17 mouse cellular contexts compared by ENCODE assay signal in the genomic region with DNA sequence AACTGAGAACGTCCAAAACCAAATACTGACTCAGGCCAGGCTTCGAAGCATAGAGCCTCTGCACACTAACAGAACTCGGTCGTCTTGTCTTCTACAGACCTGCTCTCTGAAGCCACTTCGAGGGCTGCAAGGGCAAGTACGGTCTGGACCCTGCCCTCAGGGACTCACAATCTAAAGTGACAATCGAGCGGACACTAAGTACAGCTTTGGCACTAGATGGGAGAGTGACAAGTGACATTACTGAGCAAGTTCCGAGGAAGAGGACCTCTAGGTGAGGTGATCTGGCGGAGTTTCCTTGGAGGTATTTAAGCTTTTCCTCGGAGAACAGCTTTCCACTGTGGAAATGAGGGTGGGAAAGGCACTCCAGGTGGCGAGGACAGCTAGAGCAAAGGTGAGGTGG. TPM values are rescaled to one million over a fixed set of nuclear protein-coding genes. Genes with fewer than 3 reads are reported as not detected.
DNase-seq lines count a peak whose midpoint lies in the region; ATAC-seq lines count a peak whose summit lies in the region.
"Had no signal": no experiment of that assay in that cellular context is flagged by ENCODE, and none has a peak within 500 bp of the region (broad histone marks: within the 10 kb centered on the region; RNA-seq: fewer than 3 reads in every experiment).

No protein-coding gene starts in this region.

- no peak for DNase-seq in embryonic facial prominence, embryonic 14.5 days (ENCODE audit: low spot score)
- no peak for DNase-seq in lung, postnatal 10 days
- no peak for DNase-seq in heart, embryonic 10.5 days (ENCODE audit: low spot score)
- DNase-seq: adrenal gland, adult 8-10 months; cerebellum, postnatal 36 days; kidney, adult 2 months had no signal

- H3K4me1 ChIP-seq in megakaryocyte, embryonic 14.5 days: peaks cover 82% of the 10 kb centered on the region
- H3K4me1 ChIP-seq in embryonic facial prominence, embryonic 14.5 days (ENCODE audit: control insufficient read depth, insufficient read depth, low read length): 0 out of 2 replicates have a peak, but pooled peaks cover 3% of the 10 kb centered on the region
- H3K4me1 ChIP-seq in intestine, embryonic 15.5 days (replicated peaks): peaks cover 13% of the 10 kb centered on the region; the same call in 1 of the 2 replicates
- peaks cover 24% of the 10 kb centered on the region for H3K4me1 ChIP-seq in stomach, embryonic 15.5 days
- peaks cover 55% of the 10 kb centered on the region for H3K4me1 ChIP-seq in heart, embryonic 10.5 days

- 11% methylated on average over 12 of the region's 12 CpGs for WGBS in embryonic facial prominence, embryonic 14.5 days
- WGBS in intestine, embryonic 15.5 days: 5% methylated on average over 12 of the region's 12 CpGs
- 15% methylated on average over 12 of the region's 12 CpGs for WGBS in stomach, embryonic 15.5 days
- 6% methylated on average over 12 of the region's 12 CpGs for WGBS in heart, embryonic 10.5 days

- H3K9ac ChIP-seq in embryonic facial prominence, embryonic 14.5 days (ENCODE audit: low read depth, low read length): no peak overlapping the region
- H3K9ac ChIP-seq in intestine, embryonic 15.5 days: peak overlapping the region; percentile 41
- H3K9ac ChIP-seq in stomach, embryonic 15.5 days: no peak overlapping the region

- peaks cover 97% of the 10 kb centered on the region for H3K27me3 ChIP-seq in megakaryocyte, embryonic 14.5 days (replicated peaks)
- H3K27me3 ChIP-seq in embryonic facial prominence, embryonic 14.5 days (replicated peaks; ENCODE audit: control insufficient read depth, insufficient read depth, low read length): peaks cover 88% of the 10 kb centered on the region
- peaks cover 36% of the 10 kb centered on the region for H3K27me3 ChIP-seq in intestine, embryonic 15.5 days (replicated peaks)
- peaks cover 79% of the 10 kb centered on the region for H3K27me3 ChIP-seq in stomach, embryonic 15.5 days (replicated peaks)
- peaks cover 98% of the 10 kb centered on the region for H3K27me3 ChIP-seq in heart, embryonic 10.5 days (ENCODE audit: insufficient read depth, poor library complexity, severe bottlenecking)

- H3K27ac ChIP-seq in embryonic facial prominence, embryonic 14.5 days (replicated peaks; ENCODE audit: low read depth, low read length): no peak overlapping the region
- peak overlapping the region; percentile 81 for H3K27ac ChIP-seq in intestine, embryonic 15.5 days
- no peak overlapping the region; the same call in 1 of the 2 replicates for H3K27ac ChIP-seq in stomach, embryonic 15.5 days
- no peak overlapping the region for H3K27ac ChIP-seq in heart, embryonic 10.5 days

- peak overlapping the region; percentile 88 for H3K4me3 ChIP-seq in megakaryocyte, embryonic 14.5 days (replicated peaks)
- H3K4me3 ChIP-seq in embryonic facial prominence, embryonic 14.5 days (ENCODE audit: low read depth, low read length): peak overlapping the region; percentile 9; the same call in 1 of the 2 replicates
- H3K4me3 ChIP-seq in intestine, embryonic 15.5 days (replicated peaks): peak overlapping the region; percentile 52
- H3K4me3 ChIP-seq in stomach, embryonic 15.5 days (replicated peaks): peak overlapping the region; percentile 41
- no peak overlapping the region for H3K4me3 ChIP-seq in heart, embryonic 10.5 days
- H3K4me3 ChIP-seq: myocyte had no signal

- no peaks in the 10 kb centered on the region for H3K36me3 ChIP-seq in megakaryocyte, embryonic 14.5 days (replicated peaks; ENCODE audit: low read length)
- no peaks in the 10 kb centered on the region for H3K36me3 ChIP-seq in embryonic facial prominence, embryonic 14.5 days (ENCODE audit: control insufficient read depth, insufficient read depth, low read length)
- no peaks in the 10 kb centered on the region for H3K36me3 ChIP-seq in intestine, embryonic 15.5 days
- H3K36me3 ChIP-seq in stomach, embryonic 15.5 days: no peaks in the 10 kb centered on the region
- no peaks in the 10 kb centered on the region for H3K36me3 ChIP-seq in heart, embryonic 10.5 days

- no peaks in the 10 kb centered on the region for H3K9me3 ChIP-seq in megakaryocyte, embryonic 14.5 days
- no peaks in the 10 kb centered on the region for H3K9me3 ChIP-seq in embryonic facial prominence, embryonic 14.5 days (ENCODE audit: control insufficient read depth, low read length)
- H3K9me3 ChIP-seq in intestine, embryonic 15.5 days: no peaks in the 10 kb centered on the region
- H3K9me3 ChIP-seq in stomach, embryonic 15.5 days: no peaks in the 10 kb centered on the region
- no peaks in the 10 kb centered on the region for H3K9me3 ChIP-seq in heart, embryonic 10.5 days

- ATAC-seq in megakaryocyte, adult 5-6 weeks (ENCODE audit: poor library complexity, severe bottlenecking): no peak
- no peak for ATAC-seq in embryonic facial prominence, embryonic 14.5 days (ENCODE audit: low read depth)
- ATAC-seq in intestine, embryonic 15.5 days: no peak
- no peak for ATAC-seq in stomach, embryonic 15.5 days (ENCODE audit: insufficient read depth, low FRiP score, low read depth)

- H3K4me2 ChIP-seq in embryonic facial prominence, embryonic 14.5 days (ENCODE audit: low read depth, low read length): no peak overlapping the region
- peak overlapping the region; percentile 85 for H3K4me2 ChIP-seq in intestine, embryonic 15.5 days (replicated peaks)
- peak overlapping the region; percentile 33 for H3K4me2 ChIP-seq in stomach, embryonic 15.5 days

RNA-seq across cellular contexts. Expression of gene Nkx2-3, which starts 0.6 kb away (rescaled TPM):
- polyA plus RNA-seq in megakaryocyte, embryonic 14.5 days (2012; ENCODE audit: insufficient read depth, low replicate concordance): 0.18 TPM in 1 of 2 replicates, not detected in the other
- total RNA-seq in megakaryocyte, adult 5-6 weeks (2015): not detected in 2 replicates
- not detected in 2 replicates for total RNA-seq in megakaryocyte, adult 5-6 weeks (2017)
- 2.0 and 2.4 TPM in 2 replicates for polyA plus RNA-seq in embryonic facial prominence, embryonic 14.5 days (2014; fragmentation: Nextera tagmentation; extraction: Ambion mirVana)
- 80.9 and 88.1 TPM in 2 replicates for polyA plus RNA-seq in intestine, embryonic 15.5 days (2015; fragmentation: Nextera tagmentation; extraction: Ambion mirVana)
- 26.3 and 31.4 TPM in 2 replicates for polyA plus RNA-seq in stomach, embryonic 15.5 days (2015; fragmentation: Nextera tagmentation; extraction: Ambion mirVana)
- 0.55 and 2.4 TPM in 2 replicates for polyA plus RNA-seq in heart, embryonic 10.5 days (2016; fragmentation: Nextera tagmentation; extraction: Ambion mirVana)
- total RNA-seq: adrenal gland, adult 8-10 months; CH12.LX; layer of hippocampus, adult 18-20 months; left cerebral cortex, postnatal 25 days had no signal
- polyA plus RNA-seq: heart, postnatal 0 days; kidney, adult 2 months; lung, embryonic 16.5 days; myocyte; urinary bladder, adult 2 months had no signal
